Mouse (Mus musculus): ENCODE measurements at regions not wholly inside any gene's neighbourhood (a gene's known extent, or its start where the extent isn't known, plus 50 kb on each side); places are given as distances from the start of the nearest gene placed in this dataset.
"Not testable (repeated sequence)": the region's sequence is repeated elsewhere in the genome, so short reads cannot be mapped to it uniquely, and the experiment has no call there.

GRCm38 (mm10) chr12:8447612-8448011, 52.2 kb downstream of the Rhob start:
- no peak for DNase-seq (ENCODE audit: low spot score)

GRCm38 (mm10) chr12:8447025-8447424, 52.8 kb downstream of the Rhob start:
- DNase-seq (ENCODE audit: low spot score), result no peak

GRCm38 (mm10) chr12:8444975-8445853, 54.6 kb downstream of the Rhob start:
- DNase-seq (ENCODE audit: low spot score), result no peak

GRCm38 (mm10) chr12:8443917-8444453, 55.8 kb downstream of the Rhob start:
- DNase-seq (ENCODE audit: low spot score), result no peak

GRCm38 (mm10) chr12:8443253-8443661, 56.6 kb downstream of the Rhob start:
- DNase-seq (ENCODE audit: low spot score), result no peak

GRCm38 (mm10) chr12:8441275-8441674, 58.5 kb downstream of the Rhob start:
- no peak for DNase-seq (ENCODE audit: low spot score)

- no peak for DNase-seq (ENCODE audit: low spot score)
These were observed 59.4 kb downstream of the Rhob start for GRCm38 (mm10) chr12:8440373-8440772.

GRCm38 (mm10) chr12:8439957-8440356, 59.9 kb downstream of the Rhob start:
- no peak for DNase-seq (ENCODE audit: low spot score)

GRCm38 (mm10) chr12:8439486-8439885, 60.3 kb downstream of the Rhob start:
- DNase-seq (ENCODE audit: low spot score), result no peak

GRCm38 (mm10) chr12:8438638-8439037, 61.2 kb downstream of the Rhob start:
- DNase-seq (ENCODE audit: low spot score), result no peak

GRCm38 (mm10) chr12:8436976-8437580, 62.7 kb downstream of the Rhob start:
- no peak for DNase-seq (ENCODE audit: low spot score)

- DNase-seq (ENCODE audit: low spot score), result no peak
These were observed 63.3 kb downstream of the Rhob start for GRCm38 (mm10) chr12:8436553-8436952.

- DNase-seq (ENCODE audit: low spot score), result not testable (repeated sequence)
These were observed 64.0 kb downstream of the Rhob start for GRCm38 (mm10) chr12:8435651-8436348.

- no peak for DNase-seq (ENCODE audit: low spot score)
These were observed 71.4 kb downstream of the Rhob start for GRCm38 (mm10) chr12:8428228-8428990.

GRCm38 (mm10) chr12:8424515-8424914, 75.3 kb downstream of the Rhob start:
- DNase-seq (ENCODE audit: low spot score), result no peak

- no peak for DNase-seq (ENCODE audit: low spot score)
These were observed 77.1 kb downstream of the Rhob start for GRCm38 (mm10) chr12:8422676-8423075.

GRCm38 (mm10) chr12:8421271-8421567, 78.6 kb downstream of the Rhob start:
- no peak for DNase-seq (ENCODE audit: low spot score)

GRCm38 (mm10) chr12:8420511-8421270, 79.1 kb downstream of the Rhob start:
- no peak for DNase-seq (ENCODE audit: low spot score)

GRCm38 (mm10) chr12:8418890-8419289, 80.9 kb downstream of the Rhob start:
- DNase-seq (ENCODE audit: low spot score), result no peak

- DNase-seq (ENCODE audit: low spot score), result no peak
These were observed 82.5 kb downstream of the Rhob start for GRCm38 (mm10) chr12:8417127-8417790.

- no peak for DNase-seq (ENCODE audit: low spot score)
These were observed 87.7 kb downstream of the Rhob start for GRCm38 (mm10) chr12:8412125-8412524.
